Comparison of ENCODE assay signal across 19 mouse cellular contexts in genomic region chr1:153385081-153385480, GRCm38 (mm10). TPM values are rescaled to one million over a fixed set of nuclear protein-coding genes. Genes with fewer than 3 reads are reported as not detected.
DNase-seq lines count a peak whose midpoint lies in the region; ATAC-seq lines count a peak whose summit lies in the region.
"Had no signal": no experiment of that assay in that cellular context is flagged by ENCODE, and none has a peak within 500 bp of the region (broad histone marks: within the 10 kb centered on the region; RNA-seq: fewer than 3 reads in every experiment).

No protein-coding gene starts in this region.

- no peak overlapping the region for H3K4me3 ChIP-seq in kidney, embryonic 15.5 days (replicated peaks)
- H3K4me3 ChIP-seq: forebrain, embryonic 12.5 days; hindbrain, embryonic 12.5 days; limb, embryonic 15.5 days; liver, embryonic 15.5 days; neural tube, embryonic 15.5 days; stomach, embryonic 15.5 days had no signal

- ATAC-seq in kidney, embryonic 15.5 days (replicated peaks; ENCODE audit: low FRiP score), result no peak
- ATAC-seq: midbrain, embryonic 16.5 days had no signal

- peaks cover 9% of the 10 kb centered on the region for H3K4me1 ChIP-seq in kidney, embryonic 15.5 days
- H3K4me1 ChIP-seq: forebrain, embryonic 12.5 days; hindbrain, embryonic 12.5 days; limb, embryonic 15.5 days; liver, embryonic 15.5 days had no signal

- no peaks in the 10 kb centered on the region for H3K27me3 ChIP-seq in kidney, embryonic 15.5 days
- H3K27me3 ChIP-seq: forebrain, embryonic 12.5 days; hindbrain, embryonic 12.5 days; limb, embryonic 15.5 days; liver, embryonic 15.5 days; neural tube, embryonic 15.5 days; stomach, embryonic 15.5 days had no signal

- no peak overlapping the region for H3K9ac ChIP-seq in kidney, embryonic 15.5 days
- H3K9ac ChIP-seq: forebrain, embryonic 12.5 days; hindbrain, embryonic 12.5 days; limb, embryonic 15.5 days; liver, embryonic 15.5 days; neural tube, embryonic 15.5 days; stomach, embryonic 15.5 days had no signal

- no peak overlapping the region for H3K27ac ChIP-seq in kidney, embryonic 15.5 days
- H3K27ac ChIP-seq: forebrain, embryonic 12.5 days; hindbrain, embryonic 12.5 days; limb, embryonic 15.5 days; liver, embryonic 15.5 days; neural tube, embryonic 15.5 days; stomach, embryonic 15.5 days had no signal

- 42% methylated on average over 6 of the region's 6 CpGs for WGBS in kidney, embryonic 15.5 days

- intact Hi-C loops in heart, postnatal 25 days (cut with DNase I), result loop anchor here (5.0 kb wide), 3 partner anchors 53 to 338 kb away; partner anchors contain the start of gene Lamc1
- intact Hi-C loops in gastrocnemius, postnatal 14 days (cut with DNase I; ENCODE audit: low total_unique reads), result loop anchor here (10.0 kb wide), 2 partner anchors 60 to 280 kb away; no protein-coding TSS in a partner anchor

- H3K36me3 ChIP-seq in kidney, embryonic 15.5 days, result no peaks in the 10 kb centered on the region
- H3K36me3 ChIP-seq: forebrain, embryonic 12.5 days; hindbrain, embryonic 12.5 days; limb, embryonic 15.5 days; liver, embryonic 15.5 days; neural tube, embryonic 15.5 days; stomach, embryonic 15.5 days had no signal

- H3K4me2 ChIP-seq in kidney, embryonic 15.5 days, result no peak overlapping the region
- H3K4me2 ChIP-seq: forebrain, embryonic 12.5 days; hindbrain, embryonic 12.5 days; limb, embryonic 15.5 days; liver, embryonic 15.5 days; neural tube, embryonic 15.5 days; stomach, embryonic 15.5 days had no signal

- peak; percentile 94 for DNase-seq in heart, adult 11 months
- no peak for DNase-seq in heart, postnatal 25 days (ENCODE audit: low spot score)
- peak; percentile 20 for DNase-seq in kidney, adult 9 months
- peak; percentile 81 for DNase-seq in ES-CJ7 (ENCODE audit: low read depth, low spot score)
- DNase-seq in adrenal gland, postnatal 14 days, result peak; percentile 43
- DNase-seq in gastrocnemius, postnatal 14 days, result no peak
- DNase-seq: cerebellum, adult 9-10 months; gastrocnemius, postnatal 10 days; right cerebral cortex, postnatal 25 days; thymus, adult 18-20 months; thymus, postnatal 4 days had no signal

- H3K9me3 ChIP-seq in kidney, embryonic 15.5 days (replicated peaks), result no peaks in the 10 kb centered on the region
- H3K9me3 ChIP-seq: forebrain, embryonic 12.5 days; hindbrain, embryonic 12.5 days; limb, embryonic 15.5 days; liver, embryonic 15.5 days; neural tube, embryonic 15.5 days; stomach, embryonic 15.5 days had no signal

RNA-seq across cellular contexts. Expression of gene Shcbp1l, which starts 39.9 kb away (rescaled TPM):
- total RNA-seq in heart, postnatal 25 days (2021), result not detected
- 0.12 and 0.13 TPM in 2 replicates for polyA plus RNA-seq in kidney, embryonic 15.5 days (2015; fragmentation: Nextera tagmentation; extraction: Ambion mirVana)
- 0.34 and 0.41 TPM in 2 replicates for total RNA-seq in adrenal gland, postnatal 14 days (2021)
- total RNA-seq in gastrocnemius, postnatal 14 days (2021), result not detected
- total RNA-seq: gastrocnemius, postnatal 10 days had no signal

RNA-seq across cellular contexts. Expression of gene Lamc1, which starts 52.5 kb away (rescaled TPM):
- 100 to 1,000 TPM; 173 to 205 TPM for total RNA-seq in heart, postnatal 25 days (2021)
- 93.5 and 101 TPM in 2 replicates for polyA plus RNA-seq in kidney, embryonic 15.5 days (2015; fragmentation: Nextera tagmentation; extraction: Ambion mirVana)
- total RNA-seq in adrenal gland, postnatal 14 days (2021), result 169 and 170 TPM in 2 replicates
- total RNA-seq in gastrocnemius, postnatal 14 days (2021), result 100 to 1,000 TPM; 217 to 268 TPM

Comparison
In these comparisons a context has a peak if more than half of its experiments do, and no peak if none do; other contexts are left out.
1. DNase-seq: peak in heart, adult 11 months (single experiment), kidney, adult 9 months (single experiment), ES-CJ7 (single experiment) and adrenal gland, postnatal 14 days (single experiment); none in heart, postnatal 25 days (single experiment) and gastrocnemius, postnatal 14 days (single experiment).